Mouse (Mus musculus): ENCODE data around the gene Lgals1.
A peak's percentile ranks its signal among the peaks of the same experiment; 100 is the strongest.

The Lgals1 gene

DNA sequence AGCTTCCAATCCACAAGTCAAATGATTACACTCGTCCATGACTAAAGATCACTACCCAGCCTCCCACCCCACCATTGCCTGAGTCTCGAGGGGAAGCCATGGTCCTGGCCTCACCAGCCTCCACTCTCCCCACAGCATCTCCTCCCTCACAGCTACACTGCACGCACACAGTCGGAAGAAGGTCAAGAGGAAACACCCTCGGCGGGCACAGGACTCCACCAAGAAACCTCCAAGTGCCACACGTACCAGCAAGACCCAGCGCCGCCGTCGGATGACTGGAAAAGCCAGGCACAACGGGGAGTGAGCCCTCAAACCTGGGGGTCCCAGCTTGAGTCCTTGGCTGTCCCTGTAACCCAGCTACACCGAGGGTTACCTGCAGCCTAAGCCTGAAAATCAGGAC is 13.8 kb downstream of the Lgals1 start:
- DNase-seq: no peak

DNA sequence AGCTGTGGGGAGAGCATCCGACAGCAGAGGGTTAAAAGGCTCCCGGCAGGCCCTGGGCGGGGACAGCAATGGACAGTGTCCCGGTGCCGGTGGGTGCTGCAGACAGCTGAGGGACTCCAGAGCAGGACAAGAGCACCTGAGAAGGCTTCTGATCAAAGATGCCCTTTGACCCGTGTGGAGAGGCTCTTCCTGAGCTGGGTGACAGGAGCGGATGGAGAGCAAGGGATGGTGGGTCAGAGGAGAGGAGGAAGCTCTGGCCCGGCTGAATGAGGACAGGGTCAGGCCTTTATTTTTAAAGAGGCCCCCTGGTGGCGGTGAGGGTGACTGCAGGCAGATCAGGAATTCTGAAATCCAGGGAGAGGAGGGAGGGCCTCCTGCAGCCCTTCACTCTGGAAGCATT is 16.1 kb downstream of the Lgals1 start:
- peak; percentile 89 for DNase-seq

DNA sequence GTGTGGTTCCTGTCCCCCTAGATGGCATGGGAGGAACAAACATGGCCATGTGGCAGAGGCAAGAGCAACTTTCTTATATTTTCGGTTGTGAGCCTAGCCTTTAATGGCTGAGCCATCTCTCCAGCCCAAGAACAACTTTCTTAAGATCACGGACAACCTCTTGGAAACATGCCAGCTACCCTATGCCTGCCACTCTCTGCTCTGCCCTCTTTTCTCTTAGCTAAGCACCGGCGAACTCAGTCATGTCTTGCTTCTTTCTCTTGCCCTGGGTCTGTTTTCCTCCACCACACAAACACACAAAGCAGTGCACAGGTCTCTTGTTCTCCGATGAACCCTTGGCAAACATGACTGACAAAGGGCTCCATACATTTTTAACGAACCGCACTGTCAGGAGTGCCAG is 19.7 kb downstream of the Lgals1 start:
- DNase-seq: no peak

DNA sequence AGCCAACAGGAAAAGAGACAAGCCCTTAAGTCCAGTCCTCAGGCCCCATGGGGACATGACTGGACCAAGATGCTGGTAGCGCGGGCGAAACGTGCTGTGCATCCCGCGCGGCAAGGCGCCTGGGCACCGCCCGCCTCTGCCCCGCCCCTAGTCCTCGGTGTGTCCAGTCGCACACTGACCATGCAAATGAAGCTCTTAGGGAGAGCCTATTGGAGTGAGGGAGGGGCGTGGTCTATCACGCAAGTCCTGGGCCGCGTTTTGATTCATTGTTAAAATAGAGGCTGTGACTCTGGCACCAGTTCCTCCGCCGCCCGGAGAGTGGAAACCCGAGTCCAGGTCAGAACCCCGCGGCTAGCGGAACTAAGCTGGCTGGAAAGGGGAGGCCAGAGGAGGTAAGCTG is 21.1 kb downstream of the Lgals1 start, which contains the start of gene Triobp:
Triobp (plus strand) TSS at position 68 of the 400 bp plus-strand sequence.
- DNase-seq: peak; percentile 87

DNA sequence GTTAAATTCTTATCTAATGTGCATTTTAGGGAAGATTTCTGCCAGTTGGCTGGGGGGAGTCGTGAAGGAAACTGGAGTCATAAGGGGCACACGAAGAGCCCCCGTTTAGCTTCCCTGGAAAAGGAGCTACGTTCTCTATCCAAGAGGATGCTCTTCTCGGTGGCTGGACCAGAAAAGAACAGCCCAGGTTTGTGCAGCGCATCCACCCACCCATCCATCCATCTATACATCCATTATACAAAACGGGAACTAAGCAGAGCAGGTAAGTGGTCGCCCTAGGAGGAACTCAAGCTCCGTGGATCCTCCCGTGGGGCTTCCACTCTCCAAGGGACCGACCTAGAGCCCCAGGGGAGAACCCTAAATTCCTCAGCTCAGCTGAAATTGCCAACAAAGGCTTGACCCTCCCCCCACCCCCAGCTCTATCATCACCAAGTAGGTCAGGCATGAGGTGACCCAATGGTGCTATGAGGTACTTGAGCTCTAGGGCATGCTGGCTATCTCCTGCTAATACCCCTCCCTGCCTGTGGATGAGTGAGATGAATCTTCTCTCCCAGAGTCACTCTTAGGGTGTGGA is 21.7 kb downstream of the Lgals1 start:
- DNase-seq: no peak

DNA sequence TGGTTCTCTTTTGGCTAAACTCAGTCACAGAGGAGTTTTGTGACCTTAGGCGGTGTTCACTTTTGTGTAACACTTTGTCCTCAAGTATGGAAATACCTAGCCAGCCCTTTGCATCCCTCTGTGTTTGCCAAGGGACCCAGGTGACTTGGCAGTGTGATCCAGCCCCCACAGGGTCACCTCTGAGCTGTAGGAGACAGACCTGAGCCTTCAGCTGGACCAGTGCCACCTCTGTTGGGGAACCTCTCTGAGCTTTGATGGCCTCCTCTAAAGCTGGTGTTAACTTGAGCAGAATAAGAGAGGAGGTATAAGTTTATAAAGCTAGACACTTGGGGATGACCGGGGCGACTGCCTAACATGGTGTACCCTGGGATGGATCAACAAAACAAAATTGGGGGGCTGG is 22.4 kb downstream of the Lgals1 start:
- DNase-seq: no peak

DNA sequence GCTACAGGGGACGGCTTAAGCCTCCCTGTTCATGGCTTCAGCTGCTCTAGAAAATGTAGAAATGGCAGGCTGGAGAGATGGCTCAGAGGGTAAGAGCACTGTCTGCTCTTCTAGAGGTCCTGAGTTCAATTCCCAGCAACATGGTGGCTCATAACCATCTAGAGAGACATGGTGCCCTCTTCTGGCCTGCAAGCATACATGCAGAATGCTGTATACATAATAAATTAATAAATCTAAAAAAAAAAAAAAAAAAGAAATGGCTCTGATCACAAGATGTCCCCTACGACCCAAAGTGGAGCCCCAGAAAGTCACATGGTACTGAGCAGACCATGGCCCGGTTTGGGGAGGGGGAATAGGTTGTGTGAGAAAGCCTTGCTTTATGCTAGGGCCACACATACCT is 29.1 kb downstream of the Lgals1 start:
- no peak for DNase-seq

DNA sequence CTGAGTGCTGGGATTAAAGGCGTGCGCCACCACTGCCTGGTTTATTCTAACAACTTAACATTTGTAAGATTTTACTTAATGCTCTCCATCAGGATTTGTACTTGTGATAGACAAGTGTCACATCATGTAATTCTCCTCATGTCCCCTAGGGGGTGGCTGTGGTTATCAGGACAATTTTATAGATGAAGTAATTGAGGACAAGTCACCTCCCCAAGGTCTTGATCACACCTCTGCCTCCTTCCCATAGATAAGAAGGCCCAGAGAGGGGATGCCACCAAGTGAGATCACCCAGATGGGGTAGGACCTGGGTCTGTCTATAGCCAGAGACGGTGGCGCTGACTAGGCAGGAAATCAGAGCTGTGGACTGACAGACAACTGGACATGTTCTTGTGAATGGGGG is 29.8 kb downstream of the Lgals1 start:
- DNase-seq: no peak

DNA sequence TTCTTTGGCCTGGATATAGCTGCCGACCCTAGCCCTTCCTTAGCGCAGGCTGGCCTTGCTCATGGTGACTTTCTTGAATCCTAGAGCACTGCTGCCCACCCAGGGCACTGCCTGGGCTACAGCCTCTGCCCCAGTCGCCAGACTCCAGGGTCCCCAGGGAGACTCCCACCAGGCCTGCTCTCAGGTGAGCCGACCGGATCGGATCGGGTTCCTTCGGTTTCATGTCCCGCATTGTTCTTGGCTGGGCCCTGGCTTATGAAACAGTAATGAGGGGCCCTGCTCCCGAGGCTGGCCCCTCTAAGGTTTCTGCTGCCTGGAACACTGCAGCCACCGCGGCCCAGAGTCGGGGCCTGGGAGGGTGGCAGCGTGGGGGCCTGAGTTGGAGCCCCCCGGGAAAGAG is 30.5 kb downstream of the Lgals1 start:
- DNase-seq: no peak

DNA sequence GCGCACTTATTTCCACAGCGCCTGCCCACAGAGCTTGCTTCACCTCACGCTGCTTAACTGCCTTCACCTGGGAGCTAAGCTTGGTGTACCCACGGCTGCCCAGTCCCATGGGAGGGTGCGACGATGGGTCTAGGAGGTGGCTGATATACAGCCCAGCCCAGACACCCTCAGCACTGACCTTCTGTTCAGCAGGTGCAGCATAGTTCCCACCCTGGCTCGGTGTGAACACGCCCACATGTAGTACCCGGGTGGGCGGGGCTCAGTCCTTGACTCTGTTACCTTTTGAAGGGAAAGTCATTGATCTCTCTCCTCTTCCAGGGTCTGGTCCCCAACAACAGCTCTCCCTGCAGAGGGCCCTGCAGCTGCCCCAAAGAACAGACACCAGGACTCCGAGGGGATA is 33.0 kb downstream of the Lgals1 start:
- DNase-seq: no peak

DNA sequence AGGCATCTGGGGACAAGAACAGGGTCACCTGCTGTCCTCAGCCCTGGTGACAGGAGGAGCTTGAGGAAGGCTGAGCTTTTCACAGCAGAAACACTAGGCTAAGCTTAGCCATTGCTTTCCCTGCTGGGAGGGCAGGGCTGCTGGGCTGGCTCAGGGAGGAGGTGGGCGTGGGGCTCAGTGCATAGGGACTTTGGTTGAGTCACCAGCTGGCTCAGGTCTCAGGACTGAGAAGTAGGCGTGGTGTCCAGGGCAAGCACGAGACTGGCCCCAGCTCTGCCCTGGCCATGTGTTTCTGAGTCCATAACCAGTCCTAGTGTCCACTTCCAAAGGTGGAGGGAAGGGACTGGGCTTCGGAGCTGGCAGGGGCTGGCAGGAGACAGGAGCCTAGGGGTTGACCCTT is 33.6 kb downstream of the Lgals1 start:
- DNase-seq: no peak

DNA sequence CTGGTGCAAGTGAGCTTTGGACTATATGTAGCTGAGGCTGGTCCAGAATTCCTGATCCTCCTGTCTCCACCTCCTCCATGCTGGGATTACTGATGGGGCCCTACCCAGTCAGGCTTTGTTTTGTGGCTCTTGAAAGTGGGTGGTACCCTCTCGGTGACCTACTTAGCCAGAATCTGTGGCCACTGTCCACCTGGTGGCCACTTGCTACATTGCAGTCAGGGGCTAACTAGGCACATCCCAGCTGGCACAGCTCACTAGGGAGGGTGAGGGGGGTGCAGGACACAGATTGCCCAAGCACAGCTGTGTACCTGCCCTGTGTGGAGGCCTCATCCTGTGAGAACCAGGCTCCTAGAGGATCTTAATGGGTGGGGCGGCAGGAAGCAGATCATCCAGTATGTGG is 36.4 kb downstream of the Lgals1 start:
- peak; percentile 79 for DNase-seq

DNA sequence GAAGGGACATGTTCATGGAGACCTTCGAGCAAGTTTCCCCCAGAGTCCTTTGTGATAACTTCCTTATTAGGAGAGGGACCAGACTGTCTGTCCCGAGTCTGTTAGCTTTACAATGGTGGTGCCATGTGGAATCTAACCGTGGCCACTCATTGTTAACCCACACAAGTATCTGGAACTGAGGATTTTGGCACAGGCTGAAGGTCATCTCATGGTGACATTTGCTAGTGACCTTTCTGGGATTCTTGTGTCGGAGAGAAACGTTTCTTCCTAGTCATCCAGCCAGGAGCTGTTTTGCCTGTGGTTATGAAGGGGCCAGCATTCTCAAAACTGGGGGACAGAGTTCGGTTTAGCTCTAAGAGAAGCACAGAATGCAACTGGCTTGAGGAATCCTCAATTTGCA is 45.1 kb downstream of the Lgals1 start:
- no peak for DNase-seq

DNA sequence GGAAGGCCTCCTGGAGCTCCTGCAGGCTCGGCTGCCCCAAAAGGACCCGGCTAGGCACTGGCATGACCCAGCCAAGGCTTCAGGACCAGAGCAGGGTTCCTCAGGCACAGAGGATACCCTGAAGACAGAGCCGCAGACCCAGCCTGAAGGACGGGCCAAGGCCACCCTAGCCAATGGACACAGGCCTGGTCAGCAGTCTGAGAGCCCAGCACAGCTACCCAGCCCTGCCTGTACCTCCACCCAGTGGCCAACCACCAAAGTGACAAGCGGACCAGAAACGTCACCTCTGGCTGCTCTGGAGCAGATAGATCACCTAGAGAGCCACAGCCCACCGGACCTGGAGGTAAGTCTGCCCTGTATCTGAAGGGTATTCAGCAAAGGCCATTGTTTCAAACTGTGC is 47.4 kb downstream of the Lgals1 start:
- no peak for DNase-seq

DNA sequence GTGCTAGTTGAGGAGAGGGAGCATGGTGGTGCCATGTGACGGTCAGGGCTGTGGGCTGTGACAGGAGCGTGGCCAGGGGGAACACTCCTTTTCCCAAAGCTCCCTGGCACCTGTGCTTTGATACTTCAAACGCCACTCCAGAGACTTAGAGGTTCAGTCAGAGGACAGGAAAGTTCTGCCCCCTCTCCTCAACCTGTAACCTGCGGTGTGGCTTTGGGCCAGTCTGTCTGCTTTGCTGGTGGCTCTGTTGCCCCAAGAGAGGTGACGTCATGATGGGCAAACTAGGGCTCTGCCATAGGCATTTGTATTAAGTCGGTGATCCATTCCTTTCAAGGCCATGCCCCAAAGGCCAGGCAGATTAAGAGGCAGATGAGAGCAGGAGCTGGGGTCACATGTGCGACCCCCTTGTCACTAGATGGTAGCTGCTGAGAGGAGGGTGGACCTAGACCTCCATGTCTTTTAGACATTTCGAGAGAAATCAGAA is 51.2 kb downstream of the Lgals1 start:
- DNase-seq: no peak

DNA sequence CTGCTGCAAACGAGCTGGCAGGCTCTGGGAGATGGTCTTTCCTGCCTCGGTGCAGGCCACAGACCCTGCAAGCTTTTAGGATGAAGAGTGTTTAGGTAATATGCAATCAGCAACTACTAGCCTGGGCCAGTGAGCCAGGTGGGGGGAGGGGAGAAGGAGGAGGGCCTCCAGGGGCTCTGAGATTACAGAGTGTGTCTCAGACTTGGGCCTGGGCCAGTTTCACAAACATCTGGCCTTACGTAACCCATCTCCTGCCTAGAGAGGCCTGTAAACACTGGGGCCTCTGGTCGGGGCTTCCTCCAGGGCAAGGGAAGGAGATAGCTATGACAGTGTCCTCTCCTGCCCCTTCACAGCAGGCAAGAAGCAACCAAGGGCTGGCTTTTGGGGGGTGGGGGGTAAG is 52.4 kb downstream of the Lgals1 start:
- DNase-seq: no peak

Data from cerebellum, adult 8-10 months (tissue).